Mouse (Mus musculus) gastrocnemius, postnatal 14 days (tissue): ENCODE data around the gene Tex21. TPM values are rescaled to one million over a fixed set of nuclear protein-coding genes. Genes with fewer than 3 reads are reported as not detected.

Experiments used
- DNase-seq: peaks from one replicate; pipeline ENCODE4 v3.0.0; 2021; ENCODE audit warnings: mixed read lengths
- intact Hi-C: fragments of 180-260 bp; cut with DNase I; formaldehyde crosslinking; loops from one replicate; pipeline ENCODE4 v1.15.1; 2025; ENCODE audit warnings: low total_unique reads
- total RNA-seq, 2 experiments: library from RNA; stranded (reverse); gene quantifications; 2 replicates each; pipeline ENCODE4 v1.2.3; 2021

Tex21 gene
- total RNA-seq, 2 experiments from 2014 or later, result not detected

- DNase-seq, result no peak
- intact Hi-C loops, result no loop called here
These were observed 37.0 kb downstream of the Tex21 start for GRCm38 (mm10) chr12:76209429-76209974.

GRCm38 (mm10) chr12:76200326-76200725 lies 46.2 kb downstream of the Tex21 start:
- DNase-seq, result no peak
- intact Hi-C loops, result no loop called here

GRCm38 (mm10) chr12:76197071-76197470 lies 49.5 kb downstream of the Tex21 start:
- no peak for DNase-seq
- intact Hi-C loops, result loop anchor here (5.0 kb wide), 1 partner anchor 410 kb away; no protein-coding TSS in a partner anchor

GRCm38 (mm10) chr12:76196709-76197054 lies 49.9 kb downstream of the Tex21 start:
- intact Hi-C loops, result loop anchor here (5.0 kb wide), 1 partner anchor 409 kb away; no protein-coding TSS in a partner anchor
- peak; percentile 29 for DNase-seq

- peak; percentile 74 for DNase-seq
- intact Hi-C loops, result loop anchor here (5.0 kb wide), 1 partner anchor 409 kb away; no protein-coding TSS in a partner anchor
These were observed 50.4 kb downstream of the Tex21 start for GRCm38 (mm10) chr12:76195912-76196708.

GRCm38 (mm10) chr12:76194526-76194925 lies 52.0 kb downstream of the Tex21 start:
- intact Hi-C loops, result no loop called here
- no peak for DNase-seq

- intact Hi-C loops, result no loop called here
- DNase-seq, result no peak
These were observed 55.6 kb downstream of the Tex21 start for GRCm38 (mm10) chr12:76190940-76191339.

GRCm38 (mm10) chr12:76187849-76188248 lies 58.7 kb downstream of the Tex21 start:
- intact Hi-C loops, result no loop called here
- peak; percentile 10 for DNase-seq

- intact Hi-C loops, result no loop called here
- no peak for DNase-seq
These were observed 60.1 kb downstream of the Tex21 start for GRCm38 (mm10) chr12:76186473-76186872.

- intact Hi-C loops, result no loop called here
- DNase-seq, result no peak
These were observed 61.3 kb downstream of the Tex21 start for GRCm38 (mm10) chr12:76185167-76185816.

- intact Hi-C loops, result no loop called here
These were observed 62.3 kb downstream of the Tex21 start for GRCm38 (mm10) chr12:76184271-76184670.

GRCm38 (mm10) chr12:76182831-76183230 lies 63.7 kb downstream of the Tex21 start:
- intact Hi-C loops, result no loop called here

More at GRCm38 (mm10) chr12:76184271-76184670, 62.3 kb downstream of the Tex21 start:
- DNase-seq, result no peak

GRCm38 (mm10) chr12:76181471-76181870 lies 65.1 kb downstream of the Tex21 start:
- no peak for DNase-seq
- intact Hi-C loops, result no loop called here

More at GRCm38 (mm10) chr12:76182831-76183230, 63.7 kb downstream of the Tex21 start:
- no peak for DNase-seq

- intact Hi-C loops, result no loop called here
- no peak for DNase-seq
These were observed 66.1 kb downstream of the Tex21 start for GRCm38 (mm10) chr12:76180442-76180841.

- intact Hi-C loops, result loop anchor here (2.0 kb wide), 1 partner anchor 163 kb away; no protein-coding TSS in a partner anchor
- no peak for DNase-seq
These were observed 67.0 kb downstream of the Tex21 start for GRCm38 (mm10) chr12:76179527-76179926.

- intact Hi-C loops, result loop anchor here (2.0 kb wide), 1 partner anchor 162 kb away; no protein-coding TSS in a partner anchor
- DNase-seq, result no peak
These were observed 67.5 kb downstream of the Tex21 start for GRCm38 (mm10) chr12:76179051-76179450.

- intact Hi-C loops, result loop anchor here (2.0 kb wide), 1 partner anchor 161 kb away; no protein-coding TSS in a partner anchor
- peak; percentile 50 for DNase-seq
These were observed 68.6 kb downstream of the Tex21 start for GRCm38 (mm10) chr12:76177864-76178518.

- intact Hi-C loops, result no loop called here
- DNase-seq, result peak; percentile 22
These were observed 69.3 kb downstream of the Tex21 start, which contains the start of gene Esr2 for GRCm38 (mm10) chr12:76177000-76177863. Esr2 (minus strand) TSS chr12:76177259.

- no peak for DNase-seq
- intact Hi-C loops, result no loop called here
These were observed 80.9 kb downstream of the Tex21 start for GRCm38 (mm10) chr12:76165641-76166040.
